Mouse (Mus musculus) neural tube, embryonic 10.5 days (tissue): ENCODE results near the gene Prdm8.
A peak's percentile ranks its signal among the peaks of the same experiment; 100 is the strongest.

Experiments used
- DNase-seq: peaks from one replicate; pipeline ENCODE4 v3.0.0-alpha.2; 2017; ENCODE audit warnings: low spot score; ENCODE audit errors: extremely low spot score

Prdm8 gene

GRCm38 (mm10) chr5:98184281-98184910, 17.4 kb downstream of the Prdm8 start:
- DNase-seq = peak; percentile 51

- peak; percentile 94 for DNase-seq
Measured at GRCm38 (mm10) chr5:98184971-98185805, 18.2 kb downstream of the Prdm8 start.

- peak; percentile 73 for DNase-seq
Measured at GRCm38 (mm10) chr5:98185806-98186751, 19.1 kb downstream of the Prdm8 start.

- DNase-seq = peak; percentile 52
Measured at GRCm38 (mm10) chr5:98189181-98190180, 22.5 kb downstream of the Prdm8 start.

GRCm38 (mm10) chr5:98192295-98192983, 25.4 kb downstream of the Prdm8 start:
- DNase-seq = no peak

GRCm38 (mm10) chr5:98194959-98195358, 28.0 kb downstream of the Prdm8 start:
- DNase-seq = no peak

GRCm38 (mm10) chr5:98198412-98199218, 31.6 kb downstream of the Prdm8 start:
- DNase-seq = no peak

GRCm38 (mm10) chr5:98199219-98199552, 32.2 kb downstream of the Prdm8 start:
- DNase-seq = no peak

GRCm38 (mm10) chr5:98201606-98202005, 34.6 kb downstream of the Prdm8 start:
- DNase-seq = no peak

GRCm38 (mm10) chr5:98202996-98203395, 36.0 kb downstream of the Prdm8 start:
- DNase-seq = no peak

GRCm38 (mm10) chr5:98212501-98212900, 45.5 kb downstream of the Prdm8 start:
- DNase-seq = no peak

GRCm38 (mm10) chr5:98221956-98222355, 55.0 kb downstream of the Prdm8 start:
- no peak for DNase-seq

GRCm38 (mm10) chr5:98226710-98227109, 59.7 kb downstream of the Prdm8 start:
- DNase-seq = no peak

GRCm38 (mm10) chr5:98229456-98229855, 62.5 kb downstream of the Prdm8 start:
- DNase-seq = no peak

GRCm38 (mm10) chr5:98238466-98238865, 71.5 kb downstream of the Prdm8 start:
- no peak for DNase-seq
